In genomic region chr4:63739524-63739923, GRCm38 (mm10) we compare ENCODE assay signal across 9 mouse cellular contexts. TPM values are rescaled to one million over a fixed set of nuclear protein-coding genes. Genes with fewer than 3 reads are reported as not detected.
DNase-seq lines count a peak whose midpoint lies in the region; ATAC-seq and TF ChIP-seq lines count a peak whose summit lies in the region.
"Had no signal": no experiment of that assay in that cellular context is flagged by ENCODE, and none has a peak within 500 bp of the region (broad histone marks: within the 10 kb centered on the region; RNA-seq: fewer than 3 reads in every experiment).

No protein-coding gene starts in this region.

- no peak overlapping the region for H3K9ac ChIP-seq in kidney, embryonic 14.5 days (ENCODE audit: low read depth, low read length)
- H3K9ac ChIP-seq: liver, embryonic 14.5 days had no signal

- H3K27me3 ChIP-seq in kidney, adult 2 months (replicated peaks; ENCODE audit: control insufficient read depth, insufficient read depth, low read length), result no peaks in the 10 kb centered on the region
- H3K27me3 ChIP-seq in kidney, embryonic 14.5 days (ENCODE audit: control insufficient read depth, insufficient read depth, low read length), result no peaks in the 10 kb centered on the region

- H3K4me2 ChIP-seq in kidney, embryonic 14.5 days (replicated peaks; ENCODE audit: low read depth, low read length), result no peak overlapping the region

- peak; percentile 74 for DNase-seq in kidney, adult 2 months
- DNase-seq in adrenal gland, postnatal 36 days, result peak; percentile 27 to 39
- DNase-seq in cerebellum, adult 8-10 months, result peak; percentile 14
- peak; percentile 59 to 65 for DNase-seq in kidney, postnatal 36 days
- DNase-seq in retina, embryonic 14.5 days (ENCODE audit: low spot score), result no peak
- no peak for DNase-seq in thymus, postnatal 25 days

- no peaks in the 10 kb centered on the region for H3K9me3 ChIP-seq in kidney, embryonic 14.5 days (ENCODE audit: control insufficient read depth, low read length)

- H3K4me1 ChIP-seq in kidney, adult 2 months (ENCODE audit: control insufficient read depth, insufficient read depth, low read length), result peaks cover 27% of the 10 kb centered on the region
- peaks cover 29% of the 10 kb centered on the region for H3K4me1 ChIP-seq in kidney, embryonic 14.5 days (ENCODE audit: control insufficient read depth, insufficient read depth, low read length)

- H3K36me3 ChIP-seq in kidney, adult 2 months (ENCODE audit: control insufficient read depth, insufficient read depth, low read length), result no peaks in the 10 kb centered on the region
- no peaks in the 10 kb centered on the region for H3K36me3 ChIP-seq in kidney, embryonic 14.5 days (ENCODE audit: control insufficient read depth, insufficient read depth, low read length)

- H3K4me3 ChIP-seq in kidney, adult 2 months (ENCODE audit: insufficient read depth, low read depth, low read length), result no peak overlapping the region
- H3K4me3 ChIP-seq in kidney, embryonic 14.5 days (ENCODE audit: low read length), result no peak overlapping the region

- no peak for ATAC-seq in kidney, embryonic 14.5 days (ENCODE audit: low FRiP score, low TSS enrichment)
- no peak for ATAC-seq in erythroid progenitor cell, adult 5-6 weeks (replicated peaks; ENCODE audit: low FRiP score, poor library complexity, severe bottlenecking)

- TF ChIP-seq POLR2A in kidney, adult 2 months (IDR thresholded peaks at IDR 0.05; ENCODE audit: low read depth, low read length), result no peak

- 32% methylated on average over 7 of the region's 7 CpGs for WGBS in kidney, adult 2 months
- WGBS in kidney, embryonic 14.5 days, result 62% methylated on average over 7 of the region's 7 CpGs

- TF ChIP-seq CTCF in kidney, adult 2 months (conservative IDR thresholded peaks at IDR 0.05; ENCODE audit: insufficient read depth, insufficient read length, low read depth, low read length), result no peak

- H3K27ac ChIP-seq in kidney, adult 2 months (ENCODE audit: insufficient read depth, low read depth, low read length), result no peak overlapping the region
- H3K27ac ChIP-seq in kidney, embryonic 14.5 days (ENCODE audit: low read depth, low read length), result no peak overlapping the region
- H3K27ac ChIP-seq: liver, embryonic 14.5 days had no signal

RNA-seq across cellular contexts. Expression of gene Tnfsf15, which starts 5.4 kb away (rescaled TPM):
- polyA plus RNA-seq in kidney, adult 2 months (2012; rRNA removed), result 0.55 and 0.96 TPM in 2 replicates
- polyA plus RNA-seq in kidney, embryonic 14.5 days (2014; fragmentation: Nextera tagmentation; extraction: Ambion mirVana), result 0.49 and 0.59 TPM in 2 replicates
- under 1 TPM; 0.23 to 0.53 TPM for total RNA-seq in adrenal gland, postnatal 36 days (2021)
- total RNA-seq in erythroid progenitor cell, adult 5-6 weeks (2015; ENCODE audit: low replicate concordance), result not detected in 2 replicates
- total RNA-seq in erythroid progenitor cell, adult 5-6 weeks (2017; ENCODE audit: low replicate concordance), result not detected in 2 replicates

Comparison
In these comparisons a context has a peak if more than half of its experiments do, and no peak if none do; other contexts are left out.
1. DNase-seq: peak in kidney, adult 2 months (single experiment), adrenal gland, postnatal 36 days (2 of 2), cerebellum, adult 8-10 months (single experiment) and kidney, postnatal 36 days (2 of 2); none in retina, embryonic 14.5 days (single experiment) and thymus, postnatal 25 days (single experiment).